Mouse (Mus musculus) megakaryocyte, embryonic 14.5 days (primary cell): ENCODE measurements around the gene Tex9. TPM values are rescaled to one million over a fixed set of nuclear protein-coding genes. Genes with fewer than 3 reads are reported as not detected.

Experiments used
- polyA plus RNA-seq: library from polyadenylated mRNA; stranded (reverse); fragments of >175 nt; gene quantifications from 2 replicates; pipeline ENCODE4 v1.2.3, GENCODE M21; 2012; ENCODE audit warnings: low replicate concordance; ENCODE audit not compliant: insufficient read depth

Tex9 gene
- polyA plus RNA-seq, 1 experiment = 4.8 TPM

Other genes starting within 250 kb of the Tex9 start
- gene Zfp280d, start 217.4 kb downstream of the Tex9 start, polyA plus RNA-seq = 1.1 and 3.3 TPM in 2 replicates
- gene Mns1, start 54.2 kb downstream of the Tex9 start, polyA plus RNA-seq = 1.1 TPM in 1 of 2 replicates, not detected in the other
- 4.0 and 5.3 TPM in 2 replicates for gene Rfx7, start 40.0 kb upstream of the Tex9 start, polyA plus RNA-seq
- 6.0 and 24.7 TPM in 2 replicates for gene Nedd4, start 170.1 kb upstream of the Tex9 start, polyA plus RNA-seq